Mouse (Mus musculus) megakaryocyte, embryonic 14.5 days (primary cell): ENCODE results near the gene Agfg1.

Experiments
- FLI1 ChIP-seq: IDR thresholded peaks from 2 replicates; pipeline ENCODE4 v1.6.1; 2012; ENCODE audit warnings: low read length, inconsistent platforms, mixed read lengths
- GATA1 ChIP-seq: IDR thresholded peaks from 3 replicates; pipeline ENCODE4 v1.6.1; 2012; ENCODE audit warnings: mixed read lengths, low read length, inconsistent platforms, borderline replicate concordance

DNA sequence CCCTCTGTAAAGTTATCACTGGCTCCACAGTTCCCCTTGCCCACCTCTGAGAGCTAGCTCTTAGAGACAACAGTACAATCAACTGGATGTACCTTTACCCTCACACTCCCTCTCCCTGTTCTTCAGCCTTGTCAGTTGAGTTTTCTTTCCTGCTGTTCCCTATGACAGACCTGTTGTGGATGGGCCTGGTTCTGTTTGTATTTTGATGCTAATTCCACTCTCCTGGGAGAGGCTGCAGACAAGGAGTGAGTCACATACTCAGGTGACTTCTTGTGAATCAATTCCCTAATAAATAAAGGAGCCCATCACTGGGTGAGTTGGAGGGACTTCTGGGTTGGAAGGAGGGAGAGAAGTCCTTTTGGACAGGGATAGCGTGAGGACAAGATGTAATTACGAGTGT, 109.3 kb downstream of the Agfg1 start:
- no peak for TF ChIP-seq GATA1
- TF ChIP-seq FLI1 = no peak
